Mouse (Mus musculus): Measurements from ENCODE around the gene Mtch2. TPM values are rescaled to one million over a fixed set of nuclear protein-coding genes. Genes with fewer than 3 reads are reported as not detected.

Gene Mtch2
- 7.2 and 15.7 TPM in 2 replicates for polyA plus RNA-seq (2012; ENCODE audit: low replicate concordance)

DNA sequence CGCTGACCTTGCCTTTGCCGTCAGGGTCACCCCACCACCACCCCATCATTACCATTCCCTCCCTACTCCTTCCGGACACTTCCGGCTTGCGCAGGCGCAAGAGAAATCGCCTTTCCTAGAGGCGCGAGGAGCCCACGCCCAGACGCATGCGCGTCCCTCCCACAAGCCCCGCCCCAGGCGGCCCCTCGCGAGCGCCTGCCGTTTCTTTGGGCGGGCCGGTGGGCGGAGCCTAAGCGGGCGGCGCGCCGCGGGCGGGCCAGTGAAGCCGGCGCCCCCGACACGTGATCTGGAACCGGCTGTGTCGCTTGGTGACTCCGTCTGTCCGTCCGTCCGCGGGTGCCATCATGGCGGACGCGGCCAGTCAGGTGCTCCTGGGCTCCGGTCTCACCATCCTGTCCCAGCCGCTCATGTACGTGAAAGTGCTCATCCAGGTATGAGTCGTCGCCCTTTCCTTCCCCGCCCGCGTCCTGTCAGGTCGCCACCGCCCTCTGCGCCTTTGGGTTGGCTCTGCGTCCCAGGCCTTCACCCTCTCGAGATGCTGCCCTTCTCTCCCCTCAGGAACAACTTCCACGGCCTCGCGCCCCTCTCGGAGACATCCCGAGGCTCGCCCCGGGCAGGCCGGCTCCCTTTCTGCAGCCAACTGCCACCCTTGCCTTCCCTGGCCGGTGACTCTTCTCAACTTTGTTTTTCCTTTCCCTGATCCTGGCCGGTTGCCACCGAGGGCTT, at the start of gene Mtch2:
Gene Mtch2 (plus strand): TSS at position 201 of the 726 bp plus-strand sequence.

DNA sequence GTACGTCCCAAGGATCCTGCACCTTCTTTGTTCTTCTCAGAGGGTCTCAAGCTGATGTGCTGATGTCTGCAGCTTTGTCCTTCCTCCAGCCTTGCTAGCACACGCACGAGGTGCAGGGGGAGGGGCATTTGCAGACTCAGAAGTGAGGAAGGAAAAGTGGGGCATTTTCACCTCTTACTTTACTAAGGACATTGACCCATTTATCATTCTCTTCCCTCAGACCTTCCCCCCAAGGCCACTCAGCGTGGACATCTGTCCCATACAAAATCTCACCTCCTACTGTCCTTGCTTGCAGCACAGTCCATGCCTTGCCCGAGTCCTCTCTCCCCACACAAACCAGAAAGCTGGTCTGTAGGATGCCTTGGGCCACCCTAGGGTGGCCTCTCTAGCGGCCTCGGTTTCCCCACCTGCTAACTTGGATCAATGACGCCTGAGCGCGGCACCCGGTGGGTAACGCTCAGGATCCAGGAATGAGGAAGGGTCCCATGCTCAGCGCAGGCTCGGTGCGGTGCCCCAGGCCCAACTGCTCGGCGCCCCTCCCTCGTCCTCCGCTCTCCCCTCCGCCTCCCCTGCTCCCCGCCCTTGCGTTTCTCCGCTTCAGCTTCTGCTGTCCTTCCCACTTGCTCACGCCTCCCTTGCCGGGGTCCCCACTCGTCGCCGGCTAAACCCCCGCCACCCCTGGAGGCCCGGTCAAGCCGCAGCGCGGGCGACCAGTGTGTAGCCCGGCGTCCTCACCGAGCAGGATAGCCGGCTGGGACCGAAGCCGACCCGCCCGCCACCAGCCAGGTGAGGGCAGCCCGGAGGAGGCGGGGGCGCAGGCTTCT, 38.5 kb downstream of the Mtch2 start, which contains the start of gene C1qtnf4:
Gene C1qtnf4 (plus strand): TSS at position 643 of the 824 bp plus-strand sequence.

DNA sequence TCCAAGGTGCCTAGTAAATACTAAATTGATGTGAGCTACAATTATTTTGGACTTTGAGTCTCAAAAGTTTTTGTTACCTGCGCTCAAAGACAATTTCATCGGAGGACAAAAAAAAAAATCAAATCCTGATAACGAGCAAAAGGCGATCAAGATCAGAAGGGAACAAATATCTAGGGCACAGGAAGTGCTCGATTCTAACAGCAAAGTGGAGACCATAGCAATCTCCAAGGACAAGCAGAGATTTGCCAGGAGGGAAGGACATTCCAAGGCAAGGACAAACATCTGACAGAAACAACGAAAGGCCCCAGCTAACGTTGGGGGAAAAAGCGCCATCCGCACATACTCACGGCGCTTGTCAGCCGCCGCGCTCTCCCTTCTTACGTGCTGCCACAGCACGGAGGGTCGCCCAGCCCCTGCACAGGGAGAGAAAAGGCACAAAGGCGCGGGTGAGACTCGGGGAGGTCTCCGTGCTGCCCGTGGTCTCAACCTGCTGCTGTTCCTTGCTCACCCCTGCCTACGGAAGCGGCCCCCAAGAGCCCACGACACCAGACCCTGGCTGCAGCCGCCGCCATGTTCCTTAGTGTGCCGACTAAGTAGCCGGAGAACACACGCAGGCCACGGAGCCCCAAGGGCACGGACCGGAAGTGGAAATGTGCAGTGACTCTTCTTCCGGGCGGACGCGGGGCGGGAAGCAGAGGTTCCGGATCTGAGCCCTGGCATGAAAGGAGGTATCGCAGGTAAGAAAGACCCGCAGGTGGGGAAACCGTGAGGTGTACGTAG, 57.3 kb downstream of the Mtch2 start, which contains the start of the genes Kbtbd4 and Ndufs3:
Gene Kbtbd4 (plus strand): TSS at position 665 of the 780 bp plus-strand sequence.
Gene Ndufs3 (minus strand): TSS at position 752 of the 780 bp plus-strand sequence.

Other genes with a start within 250 kb of the Mtch2 start
- 2.7 and 9.6 TPM in 2 replicates for gene Nup160, start 169.9 kb upstream of the Mtch2 start, polyA plus RNA-seq (2012; ENCODE audit: low replicate concordance)
- gene Fnbp4, start 101.8 kb upstream of the Mtch2 start, polyA plus RNA-seq (2012; ENCODE audit: low replicate concordance): 82.6 and 104 TPM in 2 replicates
- not detected in 2 replicates for gene Agbl2, start 64.4 kb upstream of the Mtch2 start, polyA plus RNA-seq (2012; ENCODE audit: low replicate concordance)
- gene C1qtnf4, start 38.7 kb downstream of the Mtch2 start, polyA plus RNA-seq (2012; ENCODE audit: low replicate concordance): 5.1 and 9.9 TPM in 2 replicates
- gene Kbtbd4, start 57.6 kb downstream of the Mtch2 start, polyA plus RNA-seq (2012; ENCODE audit: low replicate concordance): 1.4 and 7.7 TPM in 2 replicates
- gene Ndufs3, start 57.7 kb downstream of the Mtch2 start, polyA plus RNA-seq (2012; ENCODE audit: low replicate concordance): 39.0 and 60.7 TPM in 2 replicates
- gene Celf1, start 93.2 kb downstream of the Mtch2 start, polyA plus RNA-seq (2012; ENCODE audit: low replicate concordance): 48.6 and 93.5 TPM in 2 replicates
- 0.19 and 0.36 TPM in 2 replicates for gene Rapsn, start 188.5 kb downstream of the Mtch2 start, polyA plus RNA-seq (2012; ENCODE audit: low replicate concordance)
- gene Psmc3, start 206.9 kb downstream of the Mtch2 start, polyA plus RNA-seq (2012; ENCODE audit: low replicate concordance): 50.2 and 74.8 TPM in 2 replicates
- 13.6 and 25.4 TPM in 2 replicates for gene Slc39a13, start 223.3 kb downstream of the Mtch2 start, polyA plus RNA-seq (2012; ENCODE audit: low replicate concordance)
- gene Spi1, start 235.2 kb downstream of the Mtch2 start, polyA plus RNA-seq (2012; ENCODE audit: low replicate concordance): 25.7 and 55.7 TPM in 2 replicates